Mouse (Mus musculus): ENCODE results near the gene Olfr827. TPM values are rescaled to one million over a fixed set of nuclear protein-coding genes. Genes with fewer than 3 reads are reported as not detected.

Gene Olfr827
- total RNA-seq (2021) (not detected), polyA plus RNA-seq (2012; rRNA removed) (not detected in 2 replicates)
- long read RNA-seq = 0 reads

DNA sequence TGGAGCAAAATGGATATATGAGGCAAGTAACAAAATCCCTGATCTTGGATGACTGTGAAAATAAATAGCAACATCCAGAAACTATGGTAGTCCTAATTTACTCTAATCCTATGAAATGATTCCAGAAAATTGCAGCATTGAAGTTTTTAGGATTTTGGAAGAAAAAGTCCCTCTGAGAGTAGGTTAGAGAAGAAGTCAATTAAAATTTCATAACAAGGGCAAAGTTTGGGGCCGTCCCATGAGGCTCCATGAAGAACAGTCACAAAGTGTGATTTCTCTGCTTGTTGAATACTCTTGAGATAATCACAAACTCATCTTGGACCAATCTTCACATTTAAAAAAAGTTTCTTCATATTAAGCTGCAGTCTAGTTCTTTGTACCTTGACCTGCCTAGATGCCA lies at the start of gene Olfr827:
TSS of gene Olfr827 (minus strand) at position 101 of the 400 bp plus-strand sequence.
- H3K9ac ChIP-seq (ENCODE audit: low read depth, low read length) = no peak within 1 kb of the TSS
- no peak within 1 kb of the TSS for H3K4me3 ChIP-seq
- H3K36me3 ChIP-seq (ENCODE audit: control insufficient read depth, insufficient read depth, low read length) = no peaks in the 10 kb centered on the region
- H3K27me3 ChIP-seq (ENCODE audit: control insufficient read depth, insufficient read depth, low read length) = no peaks in the 10 kb centered on the region
- H3K4me1 ChIP-seq (ENCODE audit: control insufficient read depth, insufficient read depth, low read length) = no peaks in the 10 kb centered on the region
- no peak within 1 kb of the TSS for H3K27ac ChIP-seq
- 73% methylated on average over 1 of the region's 1 CpGs for whole genome bisulfite sequencing
- no peak for DNase-seq
- intact Hi-C loops (cut with DNase I) = no loop called here
- H3K79me2 ChIP-seq (replicated peaks; ENCODE audit: control insufficient read depth, insufficient read depth, low read length) = no peaks in the 10 kb centered on the region
- no peak for TF ChIP-seq CTCF (IDR thresholded peaks at IDR 0.05)
- no peak for TF ChIP-seq EP300 (IDR thresholded peaks at IDR 0.05; ENCODE audit: insufficient read depth, low read depth, low read length)
- no peak for TF ChIP-seq POLR2A (IDR thresholded peaks at IDR 0.05; ENCODE audit: insufficient read depth, low read depth, low read length)

DNA sequence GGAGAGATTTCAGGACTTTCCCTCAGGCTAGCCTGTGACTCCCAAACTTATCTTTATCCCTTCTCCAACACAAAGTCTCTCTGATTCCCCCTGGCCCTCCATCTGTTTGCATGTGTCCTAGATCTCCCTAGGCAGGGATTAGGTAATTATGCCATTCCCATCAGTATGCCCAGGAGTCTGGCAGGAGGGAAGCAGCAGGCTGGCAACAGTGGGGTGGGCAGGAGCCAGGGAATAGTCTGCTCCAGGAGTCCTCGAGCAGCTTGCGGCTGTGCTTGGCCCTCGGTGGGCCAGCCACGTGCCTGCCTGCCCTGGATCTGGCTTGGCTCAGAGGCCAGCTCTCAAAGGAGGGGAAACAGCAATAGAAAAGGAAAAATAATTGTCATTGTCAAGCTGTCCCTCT lies 49.0 kb upstream of the Olfr827 start:
- Histone ChIP-seq H3K4me1 (ENCODE audit: control insufficient read depth, insufficient read depth, low read length) (no peaks in the 10 kb centered on the region), H3K36me3 (ENCODE audit: control insufficient read depth, insufficient read depth, low read length) (no peaks in the 10 kb centered on the region), H3K27me3 (ENCODE audit: control insufficient read depth, insufficient read depth, low read length) (no peaks in the 10 kb centered on the region), H3K27ac (no peak overlapping the region), H3K9ac (ENCODE audit: low read depth, low read length) (no peak overlapping the region), H3K4me3 (no peak overlapping the region), H3K79me2 (replicated peaks; ENCODE audit: control insufficient read depth, insufficient read depth, low read length) (no peaks in the 10 kb centered on the region)
- TF ChIP-seq POLR2A (IDR thresholded peaks at IDR 0.05; ENCODE audit: insufficient read depth, low read depth, low read length) (no peak), EP300 (IDR thresholded peaks at IDR 0.05; ENCODE audit: insufficient read depth, low read depth, low read length) (no peak), CTCF (IDR thresholded peaks at IDR 0.05) (no peak)
- intact Hi-C loops (cut with DNase I) = no loop called here
- WGBS = 50% methylated on average over 4 of the region's 4 CpGs
- DNase-seq = no peak

DNA sequence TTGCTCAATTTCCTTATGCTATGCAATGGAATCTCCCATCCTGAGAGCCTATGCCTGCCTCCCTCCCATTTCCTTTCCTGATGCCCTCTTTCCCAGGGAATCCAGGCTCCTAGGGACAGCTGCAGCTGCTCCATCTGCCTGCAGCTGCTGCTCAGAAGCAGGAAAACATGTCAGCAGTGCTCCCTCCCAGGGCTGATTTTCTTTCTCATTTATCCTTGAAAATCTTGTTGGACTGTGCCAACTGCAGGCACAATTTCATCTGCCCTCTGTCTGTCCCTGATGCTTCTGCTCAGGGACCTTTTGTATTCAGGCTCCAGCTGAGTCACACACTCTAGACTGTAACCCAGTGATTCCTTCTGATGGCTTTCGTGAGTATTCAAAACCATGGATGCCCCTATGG lies 45.3 kb upstream of the Olfr827 start:
- H3K79me2 ChIP-seq (replicated peaks; ENCODE audit: control insufficient read depth, insufficient read depth, low read length) = no peaks in the 10 kb centered on the region
- WGBS = 74% methylated on average over 1 of the region's 1 CpGs
- no peak overlapping the region for H3K27ac ChIP-seq
- H3K4me1 ChIP-seq (ENCODE audit: control insufficient read depth, insufficient read depth, low read length) = no peaks in the 10 kb centered on the region
- H3K4me3 ChIP-seq = no peak overlapping the region
- DNase-seq = no peak
- H3K27me3 ChIP-seq (ENCODE audit: control insufficient read depth, insufficient read depth, low read length) = no peaks in the 10 kb centered on the region
- TF ChIP-seq EP300 (IDR thresholded peaks at IDR 0.05; ENCODE audit: insufficient read depth, low read depth, low read length) = no peak
- no peak for TF ChIP-seq CTCF (IDR thresholded peaks at IDR 0.05)
- no peak for TF ChIP-seq POLR2A (IDR thresholded peaks at IDR 0.05; ENCODE audit: insufficient read depth, low read depth, low read length)
- H3K9ac ChIP-seq (ENCODE audit: low read depth, low read length) = no peak overlapping the region
- intact Hi-C loops (cut with DNase I) = no loop called here
- H3K36me3 ChIP-seq (ENCODE audit: control insufficient read depth, insufficient read depth, low read length) = no peaks in the 10 kb centered on the region

DNA sequence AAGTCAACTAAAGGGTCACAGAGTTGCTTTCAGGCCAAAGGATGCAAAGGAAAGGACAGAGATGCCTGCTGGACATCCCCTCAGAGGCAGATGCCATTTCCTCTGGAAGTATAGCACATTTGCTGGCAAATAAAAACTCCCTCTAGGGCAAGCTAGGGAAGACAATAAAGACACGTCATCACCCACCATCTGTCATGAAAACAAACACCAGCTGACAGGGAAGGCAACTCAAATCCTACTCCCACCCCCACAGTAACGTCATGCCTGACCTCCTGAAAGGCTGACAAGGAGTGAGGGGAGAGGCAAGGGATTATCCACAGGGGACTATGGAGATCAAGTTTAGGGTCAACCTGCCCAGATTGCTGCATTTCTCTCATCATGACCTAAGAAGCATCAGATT lies 30.1 kb upstream of the Olfr827 start:
- TF ChIP-seq CTCF (IDR thresholded peaks at IDR 0.05) (no peak), POLR2A (IDR thresholded peaks at IDR 0.05; ENCODE audit: insufficient read depth, low read depth, low read length) (no peak)
- H3K4me1 ChIP-seq (ENCODE audit: control insufficient read depth, insufficient read depth, low read length) = no peaks in the 10 kb centered on the region
- no peak for DNase-seq
- H3K9ac ChIP-seq (ENCODE audit: low read depth, low read length) = no peak overlapping the region
- intact Hi-C loops (cut with DNase I) = no loop called here
- no peaks in the 10 kb centered on the region for H3K27me3 ChIP-seq (ENCODE audit: control insufficient read depth, insufficient read depth, low read length)
- no peak overlapping the region for H3K4me3 ChIP-seq
- WGBS = 14% methylated on average over 2 of the region's 2 CpGs
- H3K36me3 ChIP-seq (ENCODE audit: control insufficient read depth, insufficient read depth, low read length) = no peaks in the 10 kb centered on the region
- H3K27ac ChIP-seq = no peak overlapping the region
- H3K79me2 ChIP-seq (replicated peaks; ENCODE audit: control insufficient read depth, insufficient read depth, low read length) = no peaks in the 10 kb centered on the region

DNA sequence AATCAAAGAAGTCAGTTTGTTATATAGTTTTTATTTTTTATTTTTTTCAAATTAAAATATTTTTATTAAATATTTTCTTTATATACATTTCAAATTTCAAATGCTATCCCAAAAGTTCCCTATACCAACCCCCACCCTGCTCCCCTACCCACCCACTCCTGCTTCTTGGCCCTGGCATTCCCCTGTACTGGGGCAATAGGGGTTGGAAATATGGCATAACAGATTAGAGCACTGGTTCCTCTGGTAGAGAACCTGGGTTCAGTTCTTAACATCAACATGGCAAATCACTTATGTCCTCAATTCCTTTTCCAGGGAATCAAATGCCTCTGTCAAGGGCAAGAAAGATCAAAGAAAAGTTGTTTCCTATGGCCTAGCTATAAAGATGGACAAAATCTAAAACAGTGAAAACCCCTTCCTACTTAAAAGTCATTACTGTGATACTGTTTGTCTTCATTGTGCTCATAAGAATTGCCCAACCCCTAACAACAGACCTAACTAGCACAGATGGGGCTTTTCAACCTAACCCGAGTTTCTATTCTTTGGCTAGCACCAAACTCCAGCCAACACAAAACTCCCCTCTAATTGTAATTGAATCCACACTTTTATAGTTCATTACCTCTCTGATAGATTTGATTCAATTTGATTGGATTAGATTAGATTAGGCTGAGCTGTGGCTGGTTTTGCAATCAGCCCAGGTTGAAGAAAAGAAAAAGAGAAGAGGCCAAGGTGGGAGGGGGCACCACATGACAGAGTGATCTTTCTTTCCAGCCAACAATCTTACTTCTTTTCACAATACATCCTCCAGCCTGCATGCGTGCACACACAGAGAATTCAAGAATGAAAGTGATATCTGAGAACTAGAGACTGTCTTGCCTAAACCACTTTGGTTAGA lies 24.4 kb upstream of the Olfr827 start:
- no peak for DNase-seq
- H3K36me3 ChIP-seq (ENCODE audit: control insufficient read depth, insufficient read depth, low read length) = no peaks in the 10 kb centered on the region
- no peak overlapping the region for H3K27ac ChIP-seq
- no peaks in the 10 kb centered on the region for H3K4me1 ChIP-seq (ENCODE audit: control insufficient read depth, insufficient read depth, low read length)
- H3K9ac ChIP-seq (ENCODE audit: low read depth, low read length) = no peak overlapping the region
- no peaks in the 10 kb centered on the region for H3K27me3 ChIP-seq (ENCODE audit: control insufficient read depth, insufficient read depth, low read length)
- H3K4me3 ChIP-seq = no peak overlapping the region
- 57% methylated on average over 2 of the region's 2 CpGs for WGBS
- TF ChIP-seq CTCF (IDR thresholded peaks at IDR 0.05) (no peak), EP300 (IDR thresholded peaks at IDR 0.05; ENCODE audit: insufficient read depth, low read depth, low read length) (no peak), POLR2A (IDR thresholded peaks at IDR 0.05; ENCODE audit: insufficient read depth, low read depth, low read length) (no peak)
- intact Hi-C loops (cut with DNase I) = no loop called here
- no peaks in the 10 kb centered on the region for H3K79me2 ChIP-seq (replicated peaks; ENCODE audit: control insufficient read depth, insufficient read depth, low read length)

DNA sequence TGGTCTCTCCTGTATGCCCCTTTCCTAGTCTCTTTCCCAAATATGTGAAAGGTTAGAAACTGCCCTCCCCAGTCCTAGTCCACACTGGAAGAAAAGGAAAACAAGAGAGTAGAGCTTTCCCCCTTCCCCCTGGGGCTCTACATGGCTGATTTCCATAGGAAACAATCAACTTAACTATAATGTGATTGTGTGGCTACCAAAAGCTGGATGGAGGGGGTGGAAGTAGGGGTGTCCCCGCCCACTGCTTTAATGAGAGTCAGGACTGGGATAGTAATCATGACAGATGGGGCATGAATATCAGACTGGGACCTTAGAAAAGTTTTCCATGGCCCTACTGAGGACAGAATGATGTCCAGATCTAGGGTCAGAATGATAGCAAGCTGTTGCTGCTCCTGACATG lies 20.4 kb upstream of the Olfr827 start:
- no peak overlapping the region for H3K9ac ChIP-seq (ENCODE audit: low read depth, low read length)
- 19% methylated on average over 1 of the region's 1 CpGs for WGBS
- DNase-seq = no peak
- TF ChIP-seq CTCF (IDR thresholded peaks at IDR 0.05) (no peak), POLR2A (IDR thresholded peaks at IDR 0.05; ENCODE audit: insufficient read depth, low read depth, low read length) (no peak), EP300 (IDR thresholded peaks at IDR 0.05; ENCODE audit: insufficient read depth, low read depth, low read length) (no peak)
- no peaks in the 10 kb centered on the region for H3K36me3 ChIP-seq (ENCODE audit: control insufficient read depth, insufficient read depth, low read length)
- H3K79me2 ChIP-seq (replicated peaks; ENCODE audit: control insufficient read depth, insufficient read depth, low read length) = no peaks in the 10 kb centered on the region
- no peaks in the 10 kb centered on the region for H3K4me1 ChIP-seq (ENCODE audit: control insufficient read depth, insufficient read depth, low read length)
- no peak overlapping the region for H3K27ac ChIP-seq
- intact Hi-C loops (cut with DNase I) = no loop called here
- no peak overlapping the region for H3K4me3 ChIP-seq
- H3K27me3 ChIP-seq (ENCODE audit: control insufficient read depth, insufficient read depth, low read length) = no peaks in the 10 kb centered on the region

Measured in heart, adult 2 months (tissue).